Mouse (Mus musculus) c-Kit-positive CD71-positive TER-119-negative erythroid progenitor cells, embryonic 14.5 days (primary cell): ENCODE measurements around the gene Fam111a.

Experiments used
- DNase-seq: peaks from one replicate; pipeline ENCODE4 v3.0.0-alpha.2; 2013; ENCODE audit warnings: low read depth

The Fam111a gene

DNA sequence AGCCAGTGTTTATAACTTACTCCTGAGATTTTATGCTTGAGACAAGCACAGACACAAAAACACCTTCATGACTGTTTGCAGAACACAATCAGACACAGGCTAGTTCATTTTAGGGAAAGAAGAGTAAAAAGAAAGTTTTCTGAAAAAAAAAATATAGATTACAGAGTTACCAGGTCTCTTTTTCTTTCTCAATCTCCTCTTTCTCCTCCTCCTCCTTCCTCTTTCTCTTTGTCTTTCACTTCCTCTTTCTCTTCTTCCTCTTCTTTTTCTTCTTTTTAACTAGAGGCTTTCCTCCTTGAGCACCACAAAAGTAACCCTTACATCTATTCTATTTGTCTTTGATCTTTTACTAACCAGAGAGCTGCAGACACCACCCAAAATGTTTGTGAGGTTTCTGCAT lies 18.7 kb downstream of the Fam111a start:
- no peak for DNase-seq

DNA sequence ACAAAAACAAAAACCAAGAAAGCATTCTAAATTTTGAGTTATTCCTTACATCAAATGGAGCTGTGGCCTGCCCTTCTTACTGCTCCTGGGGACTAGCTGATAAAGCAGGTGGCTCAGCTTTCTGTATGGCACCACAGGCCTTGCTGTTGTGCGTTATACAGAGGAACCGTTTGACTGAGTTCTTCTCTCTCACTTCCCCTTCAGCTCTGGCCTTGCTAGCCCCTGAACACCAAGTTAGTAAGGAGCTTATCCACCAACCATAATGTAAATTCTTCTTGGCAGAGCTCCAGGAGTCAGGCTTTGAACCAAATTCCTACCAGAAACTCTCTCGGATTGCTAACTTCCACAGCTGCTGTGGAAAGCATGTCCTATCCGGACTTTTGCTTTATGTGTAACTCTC lies 21.5 kb downstream of the Fam111a start:
- no peak for DNase-seq

DNA sequence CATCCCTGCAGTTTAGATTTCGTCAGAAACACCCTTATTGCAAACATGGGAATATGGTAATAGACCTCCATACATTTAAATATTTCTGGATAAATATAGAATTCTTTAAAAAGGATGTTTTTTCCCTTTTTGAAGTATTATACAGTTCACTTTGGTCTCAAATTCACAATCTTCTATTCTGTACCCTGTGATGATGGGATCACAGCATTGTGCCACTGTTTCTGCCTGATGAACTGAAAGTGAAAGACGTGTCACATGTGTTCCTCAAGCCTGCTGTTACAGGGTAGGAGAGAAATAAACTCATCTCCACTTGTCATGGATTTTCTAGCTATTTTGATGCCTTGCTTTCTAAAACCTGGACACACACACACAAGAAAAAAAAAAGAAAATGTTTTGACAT lies 25.3 kb downstream of the Fam111a start:
- no peak for DNase-seq

DNA sequence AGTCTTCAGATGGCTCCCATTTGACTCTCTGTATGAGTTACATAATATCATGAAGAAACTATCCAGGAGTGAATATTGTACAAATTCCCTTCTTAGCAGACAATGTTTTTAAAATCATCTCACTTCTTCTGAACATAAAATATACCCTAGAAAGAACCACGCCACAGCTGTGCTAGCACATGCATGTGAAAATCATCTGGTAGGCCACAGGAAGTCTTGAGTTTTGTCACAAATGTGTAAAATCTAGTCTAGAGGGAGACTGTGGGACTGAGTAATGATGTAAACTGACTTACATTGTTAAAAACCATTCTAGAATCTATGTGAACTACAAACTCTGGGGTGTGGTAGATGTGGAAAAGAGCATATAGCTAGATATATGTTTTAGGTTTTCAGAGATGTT lies 26.1 kb downstream of the Fam111a start:
- DNase-seq: no peak

DNA sequence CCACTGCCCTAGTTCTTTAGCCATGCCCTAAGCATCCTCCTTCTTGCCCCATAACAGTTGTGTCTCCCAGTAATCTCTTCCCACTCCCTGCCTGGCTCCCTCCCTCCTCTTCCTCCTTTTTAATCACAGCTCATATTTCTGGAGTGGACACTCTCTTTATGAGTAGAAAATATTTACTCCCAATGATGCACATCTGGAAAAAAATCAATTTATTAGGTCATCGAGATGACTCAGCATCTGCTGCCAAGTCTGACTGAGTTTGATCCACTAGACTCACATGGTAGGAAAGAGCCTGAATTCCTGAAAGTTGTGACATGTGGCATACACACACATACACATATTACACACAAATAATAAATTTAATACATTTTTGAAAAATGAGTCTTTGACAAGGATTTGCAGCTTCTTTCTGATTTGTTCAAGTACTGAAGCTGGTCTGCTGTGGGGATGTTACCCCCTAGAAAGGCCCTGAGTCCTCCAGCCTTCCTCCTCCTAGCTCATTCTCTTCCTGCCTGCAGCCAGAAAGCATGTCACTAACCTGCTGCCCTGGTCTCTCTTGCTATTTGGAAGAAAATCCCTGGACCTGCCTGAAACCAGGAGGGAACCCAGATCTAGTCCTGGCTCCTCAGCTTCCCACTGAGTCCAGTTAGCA lies 27.2 kb downstream of the Fam111a start:
- DNase-seq: no peak

GRCm38 (mm10) chr19:12573266-12574011 lies 27.9 kb downstream of the Fam111a start:
- peak; percentile 88 for DNase-seq

DNA sequence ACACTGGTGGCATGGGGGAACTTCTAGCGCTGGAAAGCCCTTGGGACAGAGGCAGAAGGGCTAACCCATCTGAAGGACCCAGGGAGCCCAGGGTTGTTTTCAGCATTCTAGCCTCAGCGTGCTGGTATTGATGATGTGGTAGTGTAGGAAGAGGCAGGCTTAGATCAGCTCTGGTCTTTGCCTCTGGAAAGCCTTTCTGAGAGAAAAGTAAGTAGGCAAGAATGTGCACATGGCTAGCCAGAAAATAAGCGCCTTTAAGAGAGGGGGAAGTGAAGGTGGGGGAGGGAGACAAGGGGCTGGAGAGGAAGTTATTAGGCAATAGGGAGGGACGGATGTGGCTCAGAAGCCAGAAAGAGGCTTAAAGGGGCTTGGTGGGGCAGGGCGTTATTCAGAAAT lies 28.5 kb downstream of the Fam111a start:
- DNase-seq: no peak

- DNase-seq: no peak
Observed at GRCm38 (mm10) chr19:12575107-12575506, 29.6 kb downstream of the Fam111a start.

GRCm38 (mm10) chr19:12575514-12575913 lies 30.0 kb downstream of the Fam111a start:
- DNase-seq: no peak

GRCm38 (mm10) chr19:12576639-12577038 lies 31.1 kb downstream of the Fam111a start:
- no peak for DNase-seq

DNA sequence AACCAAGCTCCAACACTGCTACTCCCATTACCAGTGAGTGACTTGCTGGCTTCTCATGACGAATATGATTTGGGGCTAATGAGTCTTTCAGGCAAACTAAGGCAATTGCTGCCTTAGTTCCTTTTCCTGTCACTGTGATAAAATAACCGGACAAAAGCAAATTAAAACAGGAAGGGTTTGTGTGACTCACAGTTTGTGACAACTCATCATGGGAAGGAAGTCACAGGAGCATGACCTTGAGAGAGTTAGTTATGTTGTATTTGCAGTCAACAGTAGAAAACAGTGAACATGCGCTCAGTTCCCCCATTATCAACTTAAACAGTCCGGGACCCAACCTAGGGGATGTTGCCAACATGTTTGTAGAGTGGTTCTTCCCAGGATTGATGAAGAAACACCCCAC lies 39.8 kb downstream of the Fam111a start:
- DNase-seq: no peak

GRCm38 (mm10) chr19:12591908-12592307 lies 46.4 kb downstream of the Fam111a start:
- DNase-seq: peak; percentile 50

GRCm38 (mm10) chr19:12595135-12595529 lies 49.6 kb downstream of the Fam111a start:
- no peak for DNase-seq

GRCm38 (mm10) chr19:12595530-12596289 lies 50.2 kb downstream of the Fam111a start:
- peak; percentile 22 for DNase-seq

- DNase-seq: no peak
Observed at GRCm38 (mm10) chr19:12596290-12597072, 50.9 kb downstream of the Fam111a start.

DNA sequence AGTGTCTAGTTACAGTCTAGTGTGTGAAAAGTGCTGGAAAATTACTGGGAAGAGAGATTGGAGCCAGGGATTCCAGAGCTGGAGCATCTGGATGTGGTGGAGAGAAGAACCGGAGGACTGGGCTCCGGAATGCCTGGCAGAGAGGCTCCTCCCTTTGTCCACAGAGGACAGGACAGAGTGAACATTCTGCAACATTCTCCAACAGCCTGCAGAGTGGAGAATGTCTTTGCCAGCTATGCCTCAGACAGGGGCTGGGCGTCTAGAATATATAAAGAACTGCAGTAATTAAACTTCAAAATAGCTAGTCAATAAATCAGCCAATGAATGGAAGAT lies 51.5 kb downstream of the Fam111a start:
- no peak for DNase-seq

DNA sequence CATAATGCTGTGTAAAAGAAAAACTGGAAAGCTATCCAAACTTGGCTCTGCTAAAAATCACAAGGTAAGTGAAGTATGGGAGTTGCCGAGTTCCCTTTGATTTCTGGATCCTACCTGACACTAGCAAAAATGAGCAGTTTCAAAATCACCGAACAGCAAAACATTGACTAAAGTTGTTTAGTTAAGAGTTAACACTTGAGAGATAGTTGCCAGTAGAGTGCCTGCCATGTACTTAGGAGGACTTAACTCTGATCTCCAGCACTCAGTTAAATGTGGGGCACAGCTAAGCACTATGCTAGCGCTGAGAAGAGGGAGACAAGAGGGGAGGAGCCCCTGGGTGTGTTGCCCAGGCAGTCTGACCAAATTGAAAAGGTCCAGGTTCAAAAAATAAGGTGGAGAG lies 53.1 kb downstream of the Fam111a start:
- DNase-seq: no peak

GRCm38 (mm10) chr19:12599674-12600073 lies 54.1 kb downstream of the Fam111a start, which contains the start of gene Gm4952:
Gene Gm4952, plus strand, starts transcription at chr19:12599974.
- no peak for DNase-seq

GRCm38 (mm10) chr19:12600684-12601480 lies 55.3 kb downstream of the Fam111a start:
- no peak for DNase-seq

DNA sequence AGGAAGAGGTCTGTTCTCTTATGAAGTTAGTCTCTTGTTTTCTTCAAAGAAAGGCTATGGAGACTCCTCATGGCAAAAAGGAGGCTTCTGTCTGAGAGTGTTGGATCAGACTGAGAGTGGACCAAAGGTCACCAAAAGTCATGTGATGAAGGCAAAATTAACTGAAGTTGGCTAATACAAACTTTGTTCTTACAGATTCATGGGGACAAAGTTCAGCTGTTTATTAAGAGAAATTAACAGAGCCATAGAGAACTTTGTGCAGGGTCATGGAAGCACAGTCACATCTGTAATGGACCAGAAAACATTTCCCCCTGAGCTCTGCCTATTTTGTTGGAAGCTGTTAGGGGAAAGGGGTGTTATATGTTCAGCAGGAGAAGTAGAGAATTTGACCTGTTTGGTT lies 62.8 kb downstream of the Fam111a start:
- DNase-seq: no peak

- DNase-seq: no peak
Observed at GRCm38 (mm10) chr19:12613646-12614045, 68.1 kb downstream of the Fam111a start.
